Mouse (Mus musculus) embryo, embryonic 10.5 days (tissue): ENCODE measurements around the gene Efhc2.

Source experiments
- DNase-seq: peaks from one replicate; pipeline ENCODE4 v3.0.0-alpha.2; 2015; ENCODE audit warnings: low spot score

The Efhc2 gene

DNA sequence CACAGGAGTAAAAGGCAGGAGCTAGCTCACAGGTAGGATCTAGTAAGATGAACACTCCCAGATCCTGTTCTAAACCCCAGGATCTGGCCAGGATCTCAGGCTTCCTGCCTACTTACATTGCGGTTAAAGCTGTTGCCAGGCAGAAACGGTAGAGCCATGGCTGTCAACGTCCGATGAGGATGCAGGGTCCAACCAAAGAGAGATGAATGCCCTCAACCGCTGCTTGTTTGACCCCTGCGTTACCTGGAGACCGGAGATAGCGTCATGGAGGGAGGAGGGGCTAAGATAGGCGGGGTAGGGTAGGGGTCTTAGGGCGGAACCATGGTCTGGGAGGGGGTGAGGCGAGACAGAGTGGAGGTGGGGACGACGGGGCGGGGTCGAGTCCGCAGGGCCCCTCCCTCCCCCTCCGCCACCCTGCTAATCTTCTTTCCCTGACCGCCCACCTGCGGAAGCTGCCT lies at the start of gene Efhc2:
Gene Efhc2, minus strand, starts transcription at position 243 of the 458 bp plus-strand sequence.
- peak; percentile 39 for DNase-seq

DNA sequence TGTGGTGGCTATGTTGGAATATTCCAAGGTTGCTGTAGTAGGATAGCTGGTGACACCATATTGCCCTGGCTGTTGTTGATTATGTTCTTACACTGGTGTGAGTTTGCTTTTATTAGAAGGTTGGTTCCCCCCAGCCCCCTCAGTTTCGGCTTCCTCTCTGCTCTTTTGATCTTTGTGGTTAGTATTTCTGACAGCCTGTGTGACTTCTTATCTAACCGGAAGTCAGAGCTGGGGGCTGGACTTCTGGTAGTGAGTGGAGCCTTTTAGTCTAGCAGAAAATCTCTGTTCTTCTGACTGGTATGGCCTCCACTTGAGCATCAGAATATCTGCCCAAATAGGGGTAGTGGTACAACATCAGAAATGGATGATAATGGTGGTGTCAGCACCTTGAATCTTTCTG lies 45.9 kb upstream of the Efhc2 start:
- DNase-seq: no peak

DNA sequence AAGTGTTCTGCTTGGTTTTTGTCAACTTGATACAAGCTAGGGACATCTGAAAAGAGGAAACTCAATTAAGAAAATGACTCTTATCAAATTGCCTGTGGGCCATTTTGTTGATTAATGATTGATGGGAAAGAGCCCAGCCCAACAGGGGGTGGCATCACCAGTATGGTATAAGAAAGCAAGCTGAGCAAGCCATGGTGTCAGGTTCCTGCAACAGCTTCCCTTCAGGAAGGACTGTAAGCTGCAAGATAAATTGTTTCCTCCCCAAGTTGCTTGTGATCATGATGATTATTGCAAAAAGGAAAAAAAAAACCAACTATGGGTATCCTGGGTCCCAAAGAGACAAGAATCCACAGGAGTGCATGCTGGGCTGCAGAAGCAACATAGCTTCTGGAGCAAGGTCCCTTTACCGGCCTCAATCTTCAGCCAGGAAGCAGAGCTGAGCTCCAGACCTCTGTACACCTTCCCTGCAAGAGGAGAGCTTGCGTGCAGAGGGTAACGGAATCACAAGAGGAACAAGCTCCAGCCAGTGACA lies 18.8 kb downstream of the Efhc2 start:
- no peak for DNase-seq

DNA sequence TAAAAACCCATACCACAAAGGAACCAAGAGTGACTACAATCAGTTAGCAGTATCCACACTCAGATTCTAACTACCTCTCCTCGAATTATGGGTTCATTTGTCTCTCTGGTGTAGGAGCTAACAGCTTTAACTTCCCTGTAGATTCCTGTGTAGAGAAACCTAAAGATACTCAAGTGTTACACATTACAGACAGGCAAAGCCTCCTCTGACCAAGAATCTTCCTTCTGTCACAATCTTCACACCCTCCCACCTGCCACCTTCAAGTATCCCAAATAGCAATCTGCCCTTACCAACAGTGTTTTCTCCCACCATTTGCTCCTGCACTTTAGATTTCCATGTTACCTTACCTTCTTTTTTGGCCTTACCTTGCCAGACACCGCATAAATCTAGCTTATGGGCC lies 35.3 kb downstream of the Efhc2 start:
- no peak for DNase-seq

DNA sequence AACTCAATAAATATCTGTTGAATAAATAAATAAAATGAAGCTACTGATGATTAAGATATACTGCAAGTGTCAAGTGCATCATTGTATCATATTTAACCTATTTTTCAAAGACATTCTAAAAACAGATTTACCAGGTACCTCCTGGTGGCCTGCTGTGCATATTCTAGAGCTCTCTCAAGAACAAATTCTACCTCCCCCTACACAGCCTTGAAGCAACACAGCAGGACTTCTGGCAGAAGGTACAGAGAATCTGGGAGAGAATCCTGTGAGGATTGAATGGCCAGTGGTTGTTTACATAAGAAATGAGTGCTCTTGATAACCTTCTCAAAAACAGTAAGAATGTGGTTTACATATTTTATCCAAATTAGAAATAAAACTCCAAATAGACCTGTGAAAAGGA lies 94.0 kb downstream of the Efhc2 start:
- DNase-seq: no peak

DNA sequence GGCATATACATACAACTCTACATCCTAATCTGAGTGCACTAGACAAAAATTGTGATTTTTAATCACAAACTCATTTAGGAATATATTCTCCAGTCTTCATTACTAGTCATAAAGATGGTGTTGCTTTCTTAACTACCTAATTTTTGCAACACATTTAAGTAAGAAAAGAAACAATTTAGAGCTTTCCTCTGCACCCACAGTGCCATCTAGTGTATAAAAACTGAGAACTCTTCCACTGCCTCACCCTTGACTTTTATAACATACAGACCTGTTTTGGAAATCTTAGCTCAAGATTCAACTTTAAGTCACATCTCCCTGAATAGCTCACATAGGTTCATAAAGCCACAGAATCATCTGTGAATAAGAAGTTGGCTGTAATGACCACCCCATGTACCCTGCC lies 101.7 kb downstream of the Efhc2 start:
- DNase-seq: peak; percentile 21

DNA sequence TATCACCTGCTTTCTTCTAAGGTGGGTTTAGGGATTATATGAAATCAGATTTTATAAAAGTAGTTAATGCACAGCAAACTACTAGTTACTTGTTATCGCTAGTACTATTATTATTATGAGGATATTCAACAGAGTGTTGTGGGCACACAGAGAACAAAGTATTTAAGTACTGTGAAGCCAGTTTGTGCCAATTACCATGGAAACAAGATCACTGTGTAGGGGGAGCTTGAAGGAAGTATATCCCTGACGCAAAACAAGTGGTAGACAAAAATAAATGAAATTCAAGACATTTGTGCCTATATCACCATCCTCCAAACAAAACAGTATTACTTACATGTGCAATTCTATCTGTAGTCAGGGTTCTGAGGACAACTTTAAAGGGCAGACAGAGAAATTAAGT lies 105.7 kb downstream of the Efhc2 start:
- no peak for DNase-seq

DNA sequence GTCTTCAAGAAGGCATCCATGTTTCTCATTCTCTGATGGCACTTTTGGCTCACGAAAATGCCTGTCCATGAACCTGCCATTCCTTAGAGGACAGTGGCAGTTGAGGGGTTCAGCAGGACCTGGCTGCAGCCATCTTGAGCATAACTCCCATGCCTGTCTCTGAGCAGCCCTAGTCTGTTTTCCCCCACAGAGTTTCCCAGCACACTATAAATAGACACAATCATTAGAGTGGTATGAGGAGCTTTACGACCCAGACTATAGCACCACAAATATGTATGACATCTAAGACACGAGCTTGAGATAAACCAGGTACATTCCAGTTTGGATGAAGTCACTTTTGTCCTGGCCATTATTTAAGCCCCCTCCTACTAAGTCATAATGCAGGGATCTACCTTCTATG lies 143.4 kb downstream of the Efhc2 start:
- DNase-seq: no peak

DNA sequence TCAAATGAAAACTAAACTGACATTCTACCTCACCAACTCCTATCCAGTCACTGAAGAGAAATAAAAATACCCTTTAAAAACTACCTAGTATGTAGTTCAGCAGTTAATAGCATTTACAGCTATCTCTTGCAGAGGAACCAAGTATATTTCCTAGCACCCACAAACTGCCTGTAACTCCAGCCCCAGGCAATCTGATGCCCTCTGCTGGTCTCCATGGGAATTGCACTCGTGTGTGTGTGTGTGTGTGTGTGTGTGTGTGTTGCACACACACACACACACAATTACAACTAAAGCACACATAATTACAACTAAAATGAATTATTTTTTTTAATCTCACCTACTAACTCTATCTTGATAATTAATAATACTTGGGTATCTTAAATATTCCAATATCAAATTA lies 153.5 kb downstream of the Efhc2 start:
- no peak for DNase-seq
